Mouse (Mus musculus): Measurements from ENCODE around the gene Pygb.

The Pygb gene

DNA sequence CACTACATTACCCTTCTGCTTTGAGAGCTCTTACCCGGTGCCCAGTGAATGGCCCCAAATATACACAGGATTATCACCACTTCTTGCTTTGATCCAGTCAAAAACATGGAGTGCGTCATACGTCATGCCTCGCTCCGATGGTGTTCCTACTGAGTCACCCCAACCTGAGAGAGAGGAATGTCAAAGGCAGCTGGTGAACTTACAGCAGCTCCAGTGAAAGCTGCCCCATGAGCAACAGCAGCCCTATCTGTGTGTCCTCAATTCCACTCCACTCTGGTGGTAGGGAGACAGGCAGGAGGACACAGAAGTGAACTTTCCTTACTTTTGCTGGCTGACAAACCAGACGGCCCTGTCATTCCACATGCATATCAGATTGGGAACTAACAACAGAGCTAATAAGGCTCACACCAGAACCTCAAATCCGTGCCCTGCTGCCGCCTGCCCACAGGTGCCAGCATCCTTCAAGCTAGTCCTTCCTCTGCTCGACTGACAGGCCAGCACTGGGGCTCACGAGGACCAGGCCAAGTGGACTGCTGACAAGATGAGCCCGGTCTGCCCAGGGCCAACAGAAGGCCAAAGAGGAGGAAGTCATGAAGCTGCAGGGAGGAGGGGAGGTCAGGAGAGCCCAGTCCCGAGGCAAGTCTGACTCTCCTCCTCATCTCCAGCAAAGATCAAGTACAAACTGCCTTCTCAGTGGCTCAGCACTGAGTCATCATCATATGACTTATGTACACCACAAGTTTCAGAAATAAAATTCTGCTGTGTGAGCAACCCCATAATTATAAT, 53.3 kb downstream of the Pygb start:
- DNase-seq (ENCODE audit: inconsistent age in 2 of 2, low spot score in 1 of 2): peak; percentile 75 to 81

DNA sequence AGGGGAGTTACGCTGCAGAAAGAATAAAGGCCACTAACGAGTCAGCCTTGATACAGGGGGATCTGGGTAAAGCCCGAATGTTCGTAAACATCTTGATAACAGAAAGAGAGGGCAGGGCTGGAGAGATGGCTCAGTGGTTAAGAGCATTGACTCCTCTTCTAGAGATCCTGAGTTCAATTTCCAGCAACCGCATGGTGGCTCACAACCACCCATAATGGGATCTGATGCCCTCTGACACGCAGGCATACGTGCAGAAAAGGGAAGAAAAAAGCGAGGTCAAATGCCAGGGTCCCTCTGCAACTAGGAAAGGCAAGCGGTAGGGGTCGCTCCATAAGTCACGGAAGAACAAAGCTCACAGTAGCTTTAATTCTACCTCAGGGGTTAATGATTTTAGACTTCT, 54.6 kb downstream of the Pygb start:
- DNase-seq (ENCODE audit: inconsistent age in 2 of 2, low spot score in 1 of 2): no peak

DNA sequence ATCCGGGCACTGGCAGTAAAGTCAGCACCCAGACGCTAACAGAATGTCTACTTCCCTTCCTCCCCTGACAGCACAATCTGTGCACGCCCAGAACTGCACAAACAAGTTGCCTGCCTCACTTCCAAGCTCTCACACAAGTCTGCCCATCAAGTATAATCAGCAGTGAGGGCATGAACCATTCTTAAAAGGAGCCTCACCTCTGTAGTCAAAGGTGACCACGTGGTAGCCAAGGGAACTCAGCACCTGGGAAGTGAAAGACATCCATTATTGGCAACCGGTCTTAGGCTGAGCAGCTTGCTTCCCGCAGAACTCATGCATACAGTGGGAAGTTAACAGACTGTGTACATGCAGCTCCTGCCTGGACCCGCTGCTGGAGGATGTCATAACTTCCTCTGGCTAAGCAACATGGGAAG, 55.5 kb downstream of the Pygb start:
- peak in 1 of 2 experiments; percentile 51 for DNase-seq (ENCODE audit: inconsistent age in 2 of 2, low spot score in 1 of 2)

DNA sequence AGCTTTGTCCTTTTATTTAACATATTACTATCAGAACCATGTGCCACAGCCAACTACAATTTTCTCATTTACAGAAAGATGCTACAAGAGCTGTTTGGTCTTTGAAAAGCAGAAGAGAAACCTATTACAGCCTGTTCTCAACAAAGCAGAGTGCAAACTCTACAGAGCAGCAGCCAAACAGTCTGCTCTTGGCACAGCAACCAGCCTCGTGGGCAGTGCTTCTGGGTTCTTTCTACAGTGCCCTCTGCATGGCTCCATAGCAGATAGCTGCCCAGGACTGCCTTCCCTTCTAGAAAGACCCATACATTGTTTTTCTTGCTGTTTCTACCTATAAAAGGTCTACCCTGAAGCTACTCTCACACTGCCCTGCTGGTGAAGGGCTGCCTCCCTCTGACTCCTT, 58.3 kb downstream of the Pygb start:
- DNase-seq (ENCODE audit: inconsistent age in 2 of 2, low spot score in 1 of 2): peak in 1 of 2 experiments; percentile 36

DNA sequence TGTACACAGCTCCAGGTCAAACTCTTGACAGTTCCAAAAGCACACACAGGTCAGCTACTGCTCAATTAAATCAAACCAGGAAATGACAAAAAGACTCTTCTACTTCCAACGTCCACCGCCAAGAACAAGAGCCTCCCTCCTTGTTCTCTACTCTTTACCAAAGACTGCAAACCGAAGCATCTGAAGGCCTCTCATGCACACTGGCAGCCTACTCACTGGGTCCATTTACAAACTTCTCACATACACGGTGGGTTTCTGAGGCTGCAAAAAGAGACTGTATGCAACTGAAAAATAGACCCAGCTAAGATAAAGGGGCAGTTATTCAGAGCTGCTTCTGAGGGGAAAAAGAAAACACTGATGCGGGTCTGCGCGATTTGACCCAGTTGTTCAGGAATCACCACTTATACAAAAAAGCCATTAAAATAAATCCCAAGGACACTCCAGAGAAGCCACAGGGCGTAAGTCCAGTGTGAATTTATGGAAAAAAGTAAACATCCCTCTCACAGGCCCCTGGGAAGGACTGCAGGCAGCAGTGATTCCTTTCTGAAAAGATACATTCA, 61.0 kb downstream of the Pygb start:
- no peak for DNase-seq (ENCODE audit: inconsistent age in 2 of 2, low spot score in 1 of 2)

DNA sequence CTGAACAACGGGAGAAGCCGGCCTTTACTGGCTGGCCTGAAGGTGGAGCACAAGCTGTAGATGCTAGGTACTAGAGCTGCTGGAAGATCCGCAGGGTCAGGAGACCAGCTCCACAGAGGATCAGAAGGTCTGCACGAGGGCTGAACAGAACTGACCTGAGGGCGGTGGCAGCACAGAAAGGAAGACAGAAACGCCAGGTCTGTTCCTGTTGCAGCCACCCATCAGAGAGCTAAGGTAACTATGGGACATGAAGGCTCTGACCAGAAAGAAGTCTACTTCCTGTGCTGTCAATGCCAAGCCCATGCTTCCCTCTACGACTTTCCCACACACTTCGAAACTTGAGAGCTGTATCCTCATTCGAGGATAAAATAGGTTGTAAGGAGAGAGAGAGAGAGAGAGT, 64.7 kb downstream of the Pygb start:
- DNase-seq (ENCODE audit: inconsistent age in 2 of 2, low spot score in 1 of 2): no peak

DNA sequence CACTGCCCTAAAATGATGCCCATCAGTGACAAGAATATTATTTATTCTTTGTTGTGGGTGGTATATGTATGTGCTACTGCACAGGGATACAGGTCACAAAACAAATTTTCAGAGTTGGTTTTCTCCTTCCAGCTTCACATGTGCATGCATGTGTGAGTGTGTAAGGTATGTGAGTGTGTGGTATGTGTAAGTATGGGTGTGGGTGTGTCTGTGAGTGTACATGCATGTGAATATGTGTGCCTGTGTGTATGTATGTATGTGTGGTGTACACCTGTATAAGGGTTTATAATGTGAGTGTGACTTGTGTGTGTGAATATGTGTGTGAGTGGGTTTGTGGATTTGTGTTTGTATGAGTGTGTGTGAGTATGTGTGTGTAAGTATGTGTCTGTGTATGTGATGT, 68.7 kb downstream of the Pygb start:
- DNase-seq (ENCODE audit: inconsistent age in 2 of 2, low spot score in 1 of 2): no peak

DNA sequence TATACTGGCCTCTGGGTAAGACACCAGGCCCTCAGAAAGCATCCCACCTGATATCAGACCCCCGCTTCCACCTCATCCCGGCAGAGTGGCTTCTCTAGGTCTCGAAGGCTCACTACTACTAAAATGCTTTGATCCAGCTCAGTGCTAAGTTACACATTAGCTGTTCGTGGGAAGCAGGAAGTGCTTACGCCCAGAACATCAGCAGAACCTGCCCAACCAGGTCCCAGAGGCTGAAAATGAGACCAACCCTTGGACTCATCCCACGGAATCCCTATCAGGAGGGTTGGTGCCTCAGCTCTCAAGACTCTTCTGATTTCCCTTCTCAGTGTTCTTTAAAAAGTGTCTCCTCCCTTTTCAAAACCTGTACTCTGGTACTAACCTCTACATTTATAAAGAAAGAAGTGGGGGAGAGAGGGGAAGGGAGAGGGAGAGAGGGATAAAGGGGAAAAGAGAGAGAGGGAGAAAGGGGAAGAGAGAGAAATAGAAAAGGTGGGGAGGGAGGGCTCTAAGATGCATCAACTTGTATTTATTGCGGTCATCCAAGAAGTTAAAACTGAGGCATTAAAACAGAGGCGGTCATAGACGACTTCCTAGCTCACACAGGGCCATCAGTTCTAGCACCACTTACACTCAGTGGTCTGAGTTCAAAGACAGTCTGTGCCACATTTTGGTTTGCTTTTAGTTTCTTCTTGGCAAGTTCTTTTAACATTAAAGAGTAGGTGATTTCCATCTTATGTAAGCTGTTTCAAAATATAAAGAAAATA, 72.4 kb downstream of the Pygb start:
- no peak for DNase-seq (ENCODE audit: inconsistent age in 2 of 2, low spot score in 1 of 2)

DNA sequence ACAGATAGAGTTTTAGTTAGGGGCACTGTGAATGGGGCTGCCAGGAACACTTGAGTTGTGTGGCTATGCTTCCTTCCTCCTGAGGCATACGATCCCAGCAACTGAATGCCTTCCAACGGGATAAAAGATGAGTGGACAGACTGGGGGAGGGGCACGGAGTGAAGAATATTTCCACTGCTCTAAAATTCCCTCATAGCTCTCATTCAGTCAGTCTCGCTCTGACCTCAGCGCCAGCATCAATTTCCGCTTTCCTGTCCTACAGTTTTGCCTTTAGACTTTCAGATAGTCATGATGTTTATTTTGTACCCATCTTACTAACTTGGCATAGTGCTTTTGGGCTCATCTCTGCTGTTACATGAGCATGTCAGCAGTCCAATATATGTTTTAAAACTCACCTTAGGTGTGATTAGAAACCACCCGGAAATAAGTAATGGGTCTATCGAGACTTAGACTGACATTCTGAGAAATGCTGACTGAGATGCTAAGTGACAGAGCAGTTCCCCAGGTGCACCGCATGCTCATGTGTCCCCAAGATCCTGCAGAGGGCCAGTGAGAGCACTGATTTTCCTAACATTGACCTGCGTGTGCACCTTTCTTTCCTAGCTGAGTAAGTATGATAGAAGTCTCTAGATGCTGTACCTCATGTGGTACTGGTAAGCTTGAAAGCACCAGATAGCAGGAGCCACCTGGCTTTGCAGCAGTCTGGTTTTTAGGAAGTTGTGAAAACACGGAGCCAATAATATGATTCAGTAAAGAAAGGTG, 73.4 kb downstream of the Pygb start:
- DNase-seq (ENCODE audit: inconsistent age in 2 of 2, low spot score in 1 of 2): no peak

DNA sequence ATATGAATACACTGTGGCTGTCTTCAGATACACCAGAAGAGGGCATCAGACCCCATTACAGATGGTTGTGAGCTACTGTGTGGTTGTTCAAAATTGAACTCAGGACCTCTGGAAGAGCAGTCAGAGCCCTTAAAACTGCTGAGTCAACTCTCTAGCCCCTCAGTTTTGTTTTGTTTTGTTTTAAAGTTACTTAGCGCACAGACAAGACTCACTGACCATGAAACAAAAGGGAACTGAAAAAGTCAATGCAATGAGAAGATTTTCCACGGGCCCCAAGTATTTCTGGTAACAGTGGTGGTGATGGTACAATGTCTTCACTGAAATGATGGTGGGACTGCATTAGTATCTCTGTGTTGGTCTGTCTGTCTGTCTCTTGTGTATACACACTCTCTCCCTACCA, 74.6 kb downstream of the Pygb start:
- no peak for DNase-seq (ENCODE audit: inconsistent age in 2 of 2, low spot score in 1 of 2)

DNA sequence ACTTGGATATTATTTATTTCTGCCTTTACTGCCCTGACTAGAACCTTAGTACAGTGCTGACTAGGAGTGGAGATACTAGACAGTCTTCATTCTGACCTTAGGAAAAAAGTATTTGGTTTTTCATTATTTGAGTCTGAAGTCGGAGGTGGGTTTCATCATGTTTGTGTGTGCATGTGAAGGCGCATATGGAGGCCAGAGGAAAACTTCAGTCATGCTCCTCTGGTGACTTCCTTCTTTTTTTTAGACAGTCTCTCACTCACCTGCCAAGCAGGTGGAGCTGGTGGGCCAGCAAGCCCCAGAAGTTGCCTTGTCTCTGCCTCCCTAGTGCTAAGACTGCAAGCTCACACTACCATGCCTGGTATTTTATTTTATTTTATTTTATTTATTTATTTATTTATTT, 80.5 kb downstream of the Pygb start:
- no peak for DNase-seq (ENCODE audit: inconsistent age in 2 of 2, low spot score in 1 of 2)

DNA sequence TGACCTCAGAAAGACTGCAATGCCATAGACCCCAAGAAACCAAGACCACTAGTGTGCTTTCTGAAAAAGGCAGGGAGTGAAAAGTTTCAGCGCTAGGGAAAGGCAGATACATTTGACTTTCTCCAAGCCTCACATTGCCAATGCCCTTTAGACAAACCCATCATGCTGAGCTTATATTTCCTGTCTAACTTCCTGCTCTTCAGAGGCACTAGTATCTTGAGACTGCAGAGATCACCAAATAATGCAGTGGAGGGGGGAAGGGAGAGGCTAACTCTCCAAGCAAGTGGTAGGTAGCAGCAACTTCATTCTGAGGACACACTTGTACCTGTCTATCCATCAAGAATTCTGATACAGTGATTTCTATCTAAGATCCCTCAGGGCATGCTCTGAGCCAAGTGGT, 82.9 kb downstream of the Pygb start:
- no peak for DNase-seq (ENCODE audit: inconsistent age in 2 of 2, low spot score in 1 of 2)

DNA sequence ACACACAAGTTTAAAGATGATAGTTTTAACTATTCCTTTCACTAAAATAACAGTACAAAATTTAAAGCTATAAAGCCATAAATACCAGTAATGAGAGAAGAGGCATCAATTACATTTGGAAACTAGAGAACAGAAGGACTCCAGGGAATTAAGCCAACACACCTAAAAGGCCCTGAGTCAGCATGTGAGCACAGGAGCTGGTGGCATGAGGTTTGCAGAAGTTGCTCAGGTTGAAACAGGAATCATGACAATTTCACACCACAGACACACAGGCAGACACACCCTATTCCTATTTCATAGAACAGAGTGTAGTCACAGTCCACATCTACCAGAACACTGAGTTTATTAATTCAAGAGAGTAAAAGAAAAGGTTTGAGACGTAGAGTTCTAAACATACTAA, 88.0 kb downstream of the Pygb start:
- no peak for DNase-seq (ENCODE audit: inconsistent age in 2 of 2, low spot score in 1 of 2)

DNA sequence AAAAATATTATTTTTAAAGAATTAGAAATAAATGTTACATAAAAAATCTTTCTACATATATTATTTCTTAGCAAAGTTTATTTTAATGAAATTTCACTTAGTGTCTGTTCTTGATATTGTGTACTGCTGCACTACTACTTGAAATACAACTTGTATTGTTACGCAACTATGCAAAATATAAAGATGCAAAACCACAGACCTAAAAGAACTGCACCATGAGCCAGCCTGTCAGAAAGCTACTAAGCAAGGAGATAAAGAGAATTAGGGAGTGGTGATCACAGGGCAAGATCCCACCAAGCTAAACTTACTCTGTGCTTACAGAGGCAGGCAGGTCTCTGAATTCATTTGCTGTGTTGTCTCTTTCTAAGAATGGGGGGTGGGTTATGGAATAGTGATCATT, 88.7 kb downstream of the Pygb start:
- DNase-seq (ENCODE audit: inconsistent age in 2 of 2, low spot score in 1 of 2): no peak

DNA sequence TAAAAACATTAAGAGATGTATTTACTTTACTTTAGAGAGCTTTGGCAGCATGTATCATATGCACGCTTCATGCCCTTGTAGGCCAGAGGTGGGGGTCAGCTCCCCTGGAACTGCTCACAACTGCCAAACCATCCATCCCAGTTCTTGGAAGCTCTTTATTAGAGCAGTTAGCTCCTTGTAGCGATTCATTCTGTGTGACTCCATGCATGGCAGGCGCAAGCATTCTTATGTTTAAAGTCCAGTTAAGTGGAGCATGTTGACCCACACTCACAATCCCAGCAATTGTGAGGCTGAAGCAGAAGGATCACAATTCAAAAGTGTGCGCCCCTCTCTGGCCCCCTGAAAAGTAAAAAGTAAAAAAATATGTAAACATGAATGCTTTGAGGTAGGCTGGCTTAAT, 91.0 kb downstream of the Pygb start:
- no peak for DNase-seq (ENCODE audit: inconsistent age in 2 of 2, low spot score in 1 of 2)

Measured in adrenal gland, adult (tissue).